Mouse (Mus musculus): ENCODE measurements around the gene Mall. TPM values are rescaled to one million over a fixed set of nuclear protein-coding genes. Genes with fewer than 3 reads are reported as not detected.

Mall gene
- polyA plus RNA-seq, 1 experiment from 2014 or later = 0.13 TPM

DNA sequence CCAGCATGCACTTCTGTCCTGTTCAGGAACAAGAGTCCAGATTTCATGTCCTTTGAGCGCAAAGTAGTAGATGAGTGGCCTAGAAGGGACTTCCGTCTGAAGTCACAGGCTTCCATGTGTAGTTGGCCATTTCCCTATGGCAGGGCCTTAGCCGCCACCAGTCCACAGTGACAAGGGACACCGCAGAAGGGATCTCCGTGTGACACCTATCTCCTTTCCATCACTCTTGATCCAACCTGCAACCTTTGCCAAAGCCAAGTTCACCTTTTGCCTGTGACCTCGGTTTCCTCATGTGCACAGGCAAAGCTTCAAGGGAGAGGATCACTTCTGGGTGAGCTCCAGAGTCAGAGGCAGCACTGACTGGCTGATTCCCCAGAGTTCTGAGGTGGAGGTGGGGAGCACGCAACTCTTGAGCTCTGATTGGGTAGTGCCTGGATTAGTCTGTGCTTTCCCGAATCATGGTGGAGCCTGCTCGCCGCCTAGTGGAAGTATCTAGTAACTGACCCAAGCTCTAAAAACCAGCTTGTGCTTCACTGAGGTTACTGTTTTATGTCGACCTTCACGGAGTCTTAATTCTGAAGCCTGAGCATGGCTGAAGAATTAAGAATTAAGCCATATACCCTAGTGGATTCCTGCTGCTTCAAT is 45.9 kb downstream of the Mall start:
- WGBS (ENCODE audit: insufficient replicate concordance) = 35% methylated on average over 12 of the region's 12 CpGs
- no peak for ATAC-seq (ENCODE audit: insufficient read depth)
- no peaks in the 10 kb centered on the region for H3K9me3 ChIP-seq (replicated peaks)
- no peak overlapping the region for H3K4me2 ChIP-seq
- no peaks in the 10 kb centered on the region for H3K36me3 ChIP-seq (replicated peaks)
- H3K4me1 ChIP-seq (replicated peaks) = no peaks in the 10 kb centered on the region
- no peak overlapping the region for H3K4me3 ChIP-seq (replicated peaks)
- H3K9ac ChIP-seq = no peak overlapping the region
- no peaks in the 10 kb centered on the region for H3K27me3 ChIP-seq
- H3K27ac ChIP-seq (replicated peaks) = no peak overlapping the region

- no peaks in the 10 kb centered on the region for H3K27me3 ChIP-seq
- no peaks in the 10 kb centered on the region for H3K36me3 ChIP-seq (replicated peaks)
- H3K9ac ChIP-seq = no peak overlapping the region
- no peaks in the 10 kb centered on the region for H3K9me3 ChIP-seq (replicated peaks)
- WGBS (ENCODE audit: insufficient replicate concordance) = 12% methylated on average over 2 of the region's 2 CpGs
- H3K4me3 ChIP-seq (replicated peaks) = no peak overlapping the region
- no peak for ATAC-seq (ENCODE audit: insufficient read depth)
- H3K4me1 ChIP-seq (replicated peaks) = no peaks in the 10 kb centered on the region
- no peak overlapping the region for H3K27ac ChIP-seq (replicated peaks)
- H3K4me2 ChIP-seq = no peak overlapping the region
Observed at GRCm38 (mm10) chr2:127667843-127668506, 61.8 kb downstream of the Mall start.

DNA sequence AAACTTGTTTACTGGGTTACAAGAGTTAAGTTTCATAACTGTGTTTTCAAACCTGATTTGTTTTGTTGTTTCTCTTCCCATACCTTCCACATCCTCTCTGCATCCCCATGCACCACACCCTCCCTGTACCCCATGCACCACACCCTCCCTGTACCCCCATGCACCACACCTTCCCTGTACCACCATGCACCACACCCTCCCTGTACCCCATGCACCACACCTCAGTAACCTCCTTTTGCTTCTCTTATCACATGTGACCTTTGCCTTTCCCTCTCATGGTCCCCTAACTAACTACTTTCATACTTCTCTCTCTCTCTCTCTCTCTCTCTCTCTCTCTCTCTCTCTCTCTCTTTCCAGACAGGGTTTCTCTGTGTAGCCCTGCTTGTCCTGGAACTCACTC is 62.7 kb downstream of the Mall start:
- Histone ChIP-seq H3K4me3 (replicated peaks) (no peak overlapping the region), H3K4me2 (no peak overlapping the region), H3K27me3 (no peaks in the 10 kb centered on the region), H3K27ac (replicated peaks) (no peak overlapping the region), H3K4me1 (replicated peaks) (no peaks in the 10 kb centered on the region), H3K36me3 (replicated peaks) (no peaks in the 10 kb centered on the region), H3K9ac (no peak overlapping the region), H3K9me3 (replicated peaks) (no peaks in the 10 kb centered on the region)
- ATAC-seq (ENCODE audit: insufficient read depth) = no peak

DNA sequence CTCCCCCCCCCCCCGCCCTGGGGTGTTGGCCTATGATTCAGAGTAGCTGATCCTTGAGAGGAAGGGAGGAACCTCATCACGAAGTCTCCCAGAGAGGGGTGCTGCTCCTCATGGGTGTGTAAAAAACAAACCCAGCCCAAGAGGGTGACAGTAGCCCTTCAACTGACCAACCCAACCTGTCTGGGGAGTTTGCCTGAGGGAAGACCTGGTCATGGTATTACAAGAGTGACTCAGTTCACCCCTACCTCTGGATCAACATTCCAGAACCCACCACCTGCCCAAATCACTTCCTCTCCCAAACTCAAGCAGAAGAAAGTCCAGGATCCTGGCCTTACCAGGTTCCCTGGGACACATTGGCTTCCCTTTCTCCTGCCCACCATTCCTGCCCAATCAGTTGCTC is 67.0 kb downstream of the Mall start:
- Histone ChIP-seq H3K36me3 (replicated peaks) (no peaks in the 10 kb centered on the region), H3K4me2 (no peak overlapping the region), H3K4me3 (replicated peaks) (no peak overlapping the region), H3K4me1 (replicated peaks) (no peaks in the 10 kb centered on the region), H3K27me3 (peaks cover 9% of the 10 kb centered on the region), H3K27ac (replicated peaks) (no peak overlapping the region), H3K9me3 (replicated peaks) (no peaks in the 10 kb centered on the region), H3K9ac (no peak overlapping the region)
- no peak for ATAC-seq (ENCODE audit: insufficient read depth)
- 12% methylated on average over 2 of the region's 2 CpGs for WGBS (ENCODE audit: insufficient replicate concordance)

DNA sequence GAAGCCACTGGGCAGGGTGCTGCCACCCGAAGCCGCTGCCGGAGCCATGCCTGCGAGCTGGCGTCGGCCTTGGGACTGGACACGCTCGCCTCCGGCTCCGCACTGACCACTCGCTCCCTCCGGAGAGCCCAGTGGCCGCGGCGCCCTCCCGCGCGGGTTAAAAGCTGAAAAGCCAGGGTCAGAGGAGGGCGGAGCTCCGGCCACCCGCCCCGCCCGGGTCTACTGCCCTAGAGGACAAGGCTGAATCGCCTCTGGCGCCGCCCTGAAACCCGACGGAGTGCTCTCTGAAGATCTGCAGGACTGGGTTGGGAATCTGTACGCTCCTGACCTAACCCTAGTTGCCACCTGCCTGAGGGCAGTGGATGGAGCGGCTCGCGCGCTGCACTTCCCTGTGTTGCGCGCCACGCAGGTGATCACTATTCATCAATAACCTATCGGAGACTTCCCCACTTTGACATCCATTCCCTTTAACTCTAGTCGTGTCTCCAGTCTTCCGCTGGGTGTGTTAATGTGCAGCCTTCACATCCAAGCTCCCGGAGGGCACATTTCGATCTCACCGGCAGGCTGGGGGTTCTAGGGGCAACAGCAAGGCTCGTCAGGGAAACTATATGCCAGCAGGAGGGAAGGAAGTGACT is 73.5 kb downstream of the Mall start, which contains the start of gene Mal:
Mal (minus strand) TSS at position 610 of the 635 bp plus-strand sequence.
- Histone ChIP-seq H3K4me2 (peak within 1 kb of the TSS; percentile 52), H3K27me3 (peaks cover 72% of the 10 kb centered on the region), H3K9ac (no peak within 1 kb of the TSS), H3K4me1 (replicated peaks) (no peaks in the 10 kb centered on the region), H3K36me3 (replicated peaks) (no peaks in the 10 kb centered on the region), H3K27ac (replicated peaks) (no peak within 1 kb of the TSS), H3K4me3 (replicated peaks) (peak within 1 kb of the TSS; percentile 23; the same call in 1 of the 2 replicates), H3K9me3 (replicated peaks) (no peaks in the 10 kb centered on the region)
- ATAC-seq (ENCODE audit: insufficient read depth) = no peak
- WGBS (ENCODE audit: insufficient replicate concordance) = 2% methylated on average over 43 of the region's 43 CpGs

DNA sequence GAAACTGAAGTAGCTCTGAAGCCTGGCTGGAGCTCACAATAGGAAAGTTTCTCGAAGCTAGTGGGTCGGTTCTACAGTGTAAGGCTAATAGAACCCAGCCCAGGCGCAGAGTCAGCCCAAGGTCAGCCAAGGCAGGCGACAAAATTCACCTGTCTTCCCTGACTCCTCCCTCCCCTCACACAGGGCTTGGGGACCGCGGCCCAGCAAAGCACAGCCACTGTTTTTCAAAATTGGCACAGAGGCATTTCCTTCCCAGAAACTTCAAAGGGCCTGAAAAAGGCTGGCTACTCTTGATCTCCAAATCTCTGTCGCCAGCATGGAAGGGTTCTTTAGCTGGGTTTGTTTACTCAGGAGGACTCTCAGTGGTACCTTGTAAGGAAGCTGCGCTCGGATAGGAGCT is 74.3 kb downstream of the Mall start:
- no peak overlapping the region for H3K4me3 ChIP-seq (replicated peaks)
- no peaks in the 10 kb centered on the region for H3K36me3 ChIP-seq (replicated peaks)
- no peak overlapping the region for H3K27ac ChIP-seq (replicated peaks)
- H3K27me3 ChIP-seq = peaks cover 79% of the 10 kb centered on the region
- WGBS (ENCODE audit: insufficient replicate concordance) = 5% methylated on average over 9 of the region's 9 CpGs
- H3K9ac ChIP-seq = no peak overlapping the region
- H3K9me3 ChIP-seq (replicated peaks) = no peaks in the 10 kb centered on the region
- no peak overlapping the region for H3K4me2 ChIP-seq
- H3K4me1 ChIP-seq (replicated peaks) = no peaks in the 10 kb centered on the region
- no peak for ATAC-seq (ENCODE audit: insufficient read depth)

- ATAC-seq (ENCODE audit: insufficient read depth) = no peak
- 44% methylated on average over 3 of the region's 3 CpGs for WGBS (ENCODE audit: insufficient replicate concordance)
- no peaks in the 10 kb centered on the region for H3K4me1 ChIP-seq (replicated peaks)
- H3K27ac ChIP-seq (replicated peaks) = no peak overlapping the region
- H3K9me3 ChIP-seq (replicated peaks) = no peaks in the 10 kb centered on the region
- H3K4me2 ChIP-seq = no peak overlapping the region
- H3K36me3 ChIP-seq (replicated peaks) = no peaks in the 10 kb centered on the region
- H3K9ac ChIP-seq = no peak overlapping the region
- peaks cover 84% of the 10 kb centered on the region for H3K27me3 ChIP-seq
- no peak overlapping the region for H3K4me3 ChIP-seq (replicated peaks)
Observed at GRCm38 (mm10) chr2:127654786-127655185, 74.9 kb downstream of the Mall start.

Other genes starting within 250 kb of the Mall start
- 0.28 and 0.41 TPM in 2 replicates for gene Kcnip3, start 207.8 kb downstream of the Mall start, polyA plus RNA-seq (2015; fragmentation: Nextera tagmentation; extraction: Ambion mirVana)
- not detected in 2 replicates for gene Prom2, start 188.5 kb downstream of the Mall start, polyA plus RNA-seq (2015; fragmentation: Nextera tagmentation; extraction: Ambion mirVana)
- 0.74 and 0.96 TPM in 2 replicates for gene Zfp661, start 142.8 kb downstream of the Mall start, polyA plus RNA-seq (2015; fragmentation: Nextera tagmentation; extraction: Ambion mirVana)
- gene Mrps5, start 142.7 kb downstream of the Mall start, polyA plus RNA-seq (2015; fragmentation: Nextera tagmentation; extraction: Ambion mirVana) = 60.2 and 70.5 TPM in 2 replicates
- 0.03 and 0.31 TPM in 2 replicates for gene Mal, start 73.2 kb downstream of the Mall start, polyA plus RNA-seq (2015; fragmentation: Nextera tagmentation; extraction: Ambion mirVana)
- gene Nphp1, start 59.0 kb upstream of the Mall start, polyA plus RNA-seq (2015; fragmentation: Nextera tagmentation; extraction: Ambion mirVana) = 3.7 and 4.6 TPM in 2 replicates
- gene Mtln, start 62.6 kb upstream of the Mall start, polyA plus RNA-seq (2015; fragmentation: Nextera tagmentation; extraction: Ambion mirVana) = 12.9 and 16.6 TPM in 2 replicates
- 29.5 and 31.3 TPM in 2 replicates for gene Bub1, start 101.9 kb upstream of the Mall start, polyA plus RNA-seq (2015; fragmentation: Nextera tagmentation; extraction: Ambion mirVana)
- not detected in 2 replicates for gene Acoxl, start 108.9 kb upstream of the Mall start, polyA plus RNA-seq (2015; fragmentation: Nextera tagmentation; extraction: Ambion mirVana)